27 mouse cellular contexts compared by ENCODE assay signal in genomic region chr17:85199321-85199720, GRCm38 (mm10).
DNase-seq lines count a peak whose midpoint lies in the region; ATAC-seq and TF ChIP-seq lines count a peak whose summit lies in the region.
"Had no signal": no experiment of that assay in that cellular context is flagged by ENCODE, and none has a peak within 500 bp of the region (broad histone marks: within the 10 kb centered on the region; RNA-seq: fewer than 3 reads in every experiment).

No protein-coding gene starts in this region.

- H3K36me3 ChIP-seq in testis, adult 2 months (ENCODE audit: control insufficient read depth, insufficient read depth, low read length): no peaks in the 10 kb centered on the region
- no peaks in the 10 kb centered on the region for H3K36me3 ChIP-seq in kidney, embryonic 16.5 days (ENCODE audit: insufficient read depth, low read length)
- H3K36me3 ChIP-seq: embryonic facial prominence, embryonic 10.5 days; embryonic facial prominence, embryonic 15.5 days; forebrain, embryonic 12.5 days; G1E; heart, embryonic 13.5 days; lung, embryonic 15.5 days; midbrain, embryonic 10.5 days had no signal

- H3K9ac ChIP-seq in kidney, embryonic 16.5 days (replicated peaks; ENCODE audit: low read length): no peak overlapping the region
- H3K9ac ChIP-seq: embryonic facial prominence, embryonic 15.5 days; forebrain, embryonic 12.5 days; forebrain, postnatal 0 days; heart, embryonic 13.5 days; hindbrain, embryonic 14.5 days; liver, embryonic 14.5 days; lung, embryonic 15.5 days had no signal

- H3K27ac ChIP-seq in testis, adult 2 months (ENCODE audit: control insufficient read depth, insufficient read depth, low read depth, low read length): no peak overlapping the region
- H3K27ac ChIP-seq in kidney, embryonic 16.5 days (ENCODE audit: low read length): peak overlapping the region; percentile 81
- H3K27ac ChIP-seq: embryonic facial prominence, embryonic 10.5 days; embryonic facial prominence, embryonic 15.5 days; forebrain, embryonic 12.5 days; heart, embryonic 13.5 days; hindbrain, embryonic 14.5 days; liver, embryonic 14.5 days; lung, embryonic 15.5 days; midbrain, embryonic 10.5 days had no signal

- peak; percentile 24 for DNase-seq in kidney, adult 11 months
- no peak for DNase-seq in kidney, postnatal 25 days
- no peak for DNase-seq in testis, postnatal 10 days (ENCODE audit: low spot score)
- DNase-seq in yolk sac, embryonic 10.5 days (ENCODE audit: low spot score): peak; percentile 57
- no peak for DNase-seq in cerebellum, postnatal 25 days
- no peak for DNase-seq in adrenal gland, postnatal 4 days (ENCODE audit: low spot score in 2 of 2)
- DNase-seq: adrenal gland, postnatal 14 days; cerebellum, adult 18-20 months; cerebellum, postnatal 10 days; forebrain, postnatal 0 days; gastrocnemius, postnatal 10 days; heart, postnatal 10 days; liver; retina, postnatal 1 day; right cerebral cortex, postnatal 14 days; thymus, postnatal 14 days had no signal

- no peaks in the 10 kb centered on the region for H3K9me3 ChIP-seq in kidney, embryonic 16.5 days (ENCODE audit: low read length)
- H3K9me3 ChIP-seq: embryonic facial prominence, embryonic 10.5 days; embryonic facial prominence, embryonic 15.5 days; forebrain, embryonic 12.5 days; G1E; heart, embryonic 13.5 days; lung, embryonic 15.5 days; midbrain, embryonic 10.5 days had no signal

- peak overlapping the region; percentile 19 for H3K4me2 ChIP-seq in kidney, embryonic 16.5 days (replicated peaks; ENCODE audit: low read depth, low read length)
- H3K4me2 ChIP-seq: embryonic facial prominence, embryonic 15.5 days; forebrain, embryonic 12.5 days; heart, embryonic 13.5 days; hindbrain, embryonic 14.5 days; lung, embryonic 15.5 days had no signal

- TF ChIP-seq POLR2A in testis, adult 2 months (IDR thresholded peaks at IDR 0.05; ENCODE audit: control insufficient read depth, low read depth, low read length): no peak

- H3K4me3 ChIP-seq in testis, adult 2 months (ENCODE audit: control insufficient read depth, low read depth, low read length): peak overlapping the region; percentile 36
- no peak overlapping the region for H3K4me3 ChIP-seq in kidney, embryonic 16.5 days (ENCODE audit: low read length)
- H3K4me3 ChIP-seq: embryonic facial prominence, embryonic 10.5 days; embryonic facial prominence, embryonic 15.5 days; forebrain, embryonic 12.5 days; heart, embryonic 13.5 days; lung, embryonic 15.5 days; midbrain, embryonic 10.5 days had no signal

- 62% methylated on average over 11 of the region's 11 CpGs for WGBS in kidney, embryonic 16.5 days

- peaks cover 5% of the 10 kb centered on the region for H3K4me1 ChIP-seq in testis, adult 2 months (ENCODE audit: control insufficient read depth, insufficient read depth, low read length)
- peaks cover 4% of the 10 kb centered on the region; the same call in 1 of the 2 replicates for H3K4me1 ChIP-seq in kidney, embryonic 16.5 days (ENCODE audit: insufficient read depth, low read length)
- H3K4me1 ChIP-seq: embryonic facial prominence, embryonic 10.5 days; embryonic facial prominence, embryonic 15.5 days; forebrain, embryonic 12.5 days; heart, embryonic 13.5 days; lung, embryonic 15.5 days; midbrain, embryonic 10.5 days had no signal

- peak; percentile 89 for ATAC-seq in kidney, embryonic 16.5 days (ENCODE audit: low FRiP score, low TSS enrichment)
- ATAC-seq: forebrain, postnatal 0 days had no signal

- H3K27me3 ChIP-seq in testis, adult 2 months (ENCODE audit: control insufficient read depth, insufficient read depth, low read length): no peaks in the 10 kb centered on the region
- no peaks in the 10 kb centered on the region for H3K27me3 ChIP-seq in kidney, embryonic 16.5 days (ENCODE audit: insufficient read depth, low read length)
- H3K27me3 ChIP-seq: embryonic facial prominence, embryonic 15.5 days; forebrain, embryonic 12.5 days; heart, embryonic 13.5 days; lung, embryonic 15.5 days had no signal

- no peak for TF ChIP-seq CTCF in testis, adult 2 months (IDR thresholded peaks at IDR 0.05; ENCODE audit: control insufficient read depth, insufficient read depth, insufficient replicate concordance, low read depth, low read length)

Comparison
In these comparisons a context has a peak if more than half of its experiments do, and no peak if none do; other contexts are left out.
1. DNase-seq: peak in kidney, adult 11 months (single experiment) and yolk sac, embryonic 10.5 days (single experiment); none in kidney, postnatal 25 days (0 of 2), testis, postnatal 10 days (single experiment), cerebellum, postnatal 25 days (0 of 2) and adrenal gland, postnatal 4 days (0 of 2).